Mouse (Mus musculus) midbrain, embryonic 12.5 days (tissue): ENCODE data around the gene Dbndd2. TPM values are rescaled to one million over a fixed set of nuclear protein-coding genes. Genes with fewer than 3 reads are reported as not detected.

ENCODE experiments used
- ATAC-seq: fragments of 200-750 bp; cut with Nextera tagmentation; 2 replicates; pipeline ENCODE4 v1.8.0; 2017; ENCODE audit warnings: low read depth, moderate TSS enrichment, moderate library complexity; ENCODE audit not compliant: low FRiP score
- H3K27ac ChIP-seq: fragments of 300-500 bp; sonication (generic); replicated peaks from 2 replicates; pipeline ENCODE4 v1.5.1; 2016; ENCODE audit warnings: mild to moderate bottlenecking
- H3K27me3 ChIP-seq: fragments of 300-500 bp; sonication (generic); 2 replicates; pipeline ENCODE4 v1.6.1; 2016; ENCODE audit warnings: mild to moderate bottlenecking
- H3K36me3 ChIP-seq: fragments of 300-500 bp; sonication (generic); 2 replicates; pipeline ENCODE4 v1.6.1; 2016
- H3K4me1 ChIP-seq: fragments of 300-500 bp; sonication (generic); 2 replicates; pipeline ENCODE4 v1.6.1; 2016
- H3K4me2 ChIP-seq: fragments of 300-500 bp; sonication (generic); replicated peaks from 2 replicates; pipeline ENCODE4 v1.6.1; 2016; ENCODE audit warnings: mild to moderate bottlenecking, moderate library complexity
- H3K4me3 ChIP-seq: fragments of 300-500 bp; sonication (generic); 2 replicates; pipeline ENCODE4 v1.5.1; 2016; ENCODE audit warnings: mild to moderate bottlenecking
- H3K9ac ChIP-seq: fragments of 300-500 bp; sonication (generic); replicated peaks from 2 replicates; pipeline ENCODE4 v1.6.1; 2016; ENCODE audit warnings: mild to moderate bottlenecking, moderate library complexity
- H3K9me3 ChIP-seq: fragments of 300-500 bp; sonication (generic); 2 replicates; pipeline ENCODE4 v1.6.1; 2016; ENCODE audit warnings: mild to moderate bottlenecking
- WGBS: fragments of 180-500 bp; shearing (Covaris S2); methylation state at CpG from one replicate; pipeline ENCODE4 v1.1.7; 2016; 5-methylcytosine and 5-hydroxymethylcytosine counted together
- polyA plus RNA-seq: library from polyadenylated mRNA; unstranded; fragments of >200 nt; fragmentation: Nextera tagmentation; extraction: Ambion mirVana; gene quantifications from 2 replicates; pipeline ENCODE4 v1.2.1, GENCODE M21; 2016

Gene Dbndd2
- polyA plus RNA-seq, 1 experiment from 2014 or later: 4.7 TPM

DNA sequence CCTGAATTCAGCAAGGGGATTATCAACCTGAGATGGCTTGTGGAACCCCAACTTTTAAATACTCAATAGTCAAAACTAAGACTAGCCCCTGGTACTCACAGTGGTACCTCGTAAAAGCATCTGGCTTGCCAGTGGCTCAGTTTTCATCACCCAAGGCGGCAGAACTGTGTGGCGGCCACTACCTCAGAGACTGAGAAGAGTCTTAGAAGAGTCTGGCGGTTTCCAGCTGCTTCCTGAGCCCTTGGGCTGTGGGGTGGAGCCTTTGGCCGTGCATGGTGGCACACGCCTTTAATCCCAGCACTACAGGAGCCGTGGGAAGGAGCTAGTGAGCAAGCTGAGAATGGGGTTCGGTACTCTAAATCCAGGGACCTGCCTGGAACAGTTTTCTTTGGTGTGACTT lies 36.4 kb downstream of the Dbndd2 start:
- Histone ChIP-seq H3K4me2 (no peak overlapping the region), H3K4me3 (no peak overlapping the region), H3K9me3 (peaks cover 10% of the 10 kb centered on the region; the same call in 1 of the 2 replicates), H3K27ac (no peak overlapping the region), H3K9ac (no peak overlapping the region), H3K36me3 (no peaks in the 10 kb centered on the region), H3K4me1 (0 out of 2 replicates have a peak, but pooled peaks cover 6% of the 10 kb centered on the region), H3K27me3 (peaks cover 10% of the 10 kb centered on the region; the same call in 1 of the 2 replicates)
- WGBS: 22% methylated on average over 8 of the region's 8 CpGs
- ATAC-seq: no peak

DNA sequence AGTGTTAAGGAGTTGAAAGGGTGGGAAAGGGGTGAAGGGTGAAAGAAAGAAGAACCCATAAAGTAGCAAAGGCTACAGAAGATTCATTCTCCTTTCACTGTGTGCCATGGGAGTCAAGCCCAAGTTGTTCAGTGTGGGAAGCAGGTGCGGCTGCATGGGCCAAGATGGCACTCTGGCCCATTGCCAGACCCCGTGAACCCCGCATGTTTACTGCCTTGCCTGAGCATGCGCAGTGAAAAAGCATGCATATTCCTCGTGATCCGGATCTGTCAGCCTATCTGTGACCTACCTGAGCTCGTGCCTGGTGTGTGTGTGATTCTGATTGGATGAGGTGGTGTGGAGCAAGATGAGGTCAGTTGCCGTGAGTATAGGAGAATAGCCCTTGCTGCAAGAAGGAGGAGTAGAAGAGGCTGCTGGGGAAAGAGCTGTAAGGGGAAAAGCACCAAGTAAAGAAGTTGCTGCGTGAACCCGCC lies 37.4 kb downstream of the Dbndd2 start:
- no peak overlapping the region for H3K4me2 ChIP-seq
- no peak for ATAC-seq
- WGBS: 86% methylated on average over 10 of the region's 10 CpGs
- peaks cover 10% of the 10 kb centered on the region; the same call in 1 of the 2 replicates for H3K9me3 ChIP-seq
- no peak overlapping the region for H3K9ac ChIP-seq
- H3K36me3 ChIP-seq: no peaks in the 10 kb centered on the region
- no peak overlapping the region for H3K27ac ChIP-seq
- 0 out of 2 replicates have a peak, but pooled peaks cover 6% of the 10 kb centered on the region for H3K4me1 ChIP-seq
- peaks cover 10% of the 10 kb centered on the region; the same call in 1 of the 2 replicates for H3K27me3 ChIP-seq
- H3K4me3 ChIP-seq: no peak overlapping the region

DNA sequence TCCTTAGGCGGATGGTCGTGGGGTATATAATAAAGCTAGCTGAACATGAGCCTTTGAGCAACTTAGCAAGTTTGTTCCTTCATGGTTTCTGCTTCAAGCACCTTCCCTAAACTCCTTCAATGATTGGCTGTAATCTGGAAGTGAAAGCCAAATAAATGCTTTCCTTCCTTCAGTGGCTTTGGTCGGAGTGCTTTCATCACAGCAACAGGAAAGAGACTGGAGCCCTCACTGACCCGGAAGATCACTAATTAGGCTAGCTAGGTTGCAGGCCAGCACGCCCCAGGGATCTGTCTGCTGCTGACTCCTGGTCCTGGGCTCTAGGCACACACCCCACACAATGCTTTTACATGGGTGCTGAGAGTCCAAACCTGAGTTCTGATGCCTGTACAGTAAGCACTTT lies 42.7 kb downstream of the Dbndd2 start:
- H3K4me3 ChIP-seq: no peak overlapping the region
- H3K36me3 ChIP-seq: no peaks in the 10 kb centered on the region
- ATAC-seq: no peak
- peaks cover 10% of the 10 kb centered on the region; the same call in 1 of the 2 replicates for H3K9me3 ChIP-seq
- H3K4me2 ChIP-seq: no peak overlapping the region
- H3K9ac ChIP-seq: no peak overlapping the region
- 70% methylated on average over 5 of the region's 5 CpGs for WGBS
- no peak overlapping the region for H3K27ac ChIP-seq
- no peaks in the 10 kb centered on the region; the same call in 1 of the 2 replicates for H3K27me3 ChIP-seq
- no peaks in the 10 kb centered on the region for H3K4me1 ChIP-seq

DNA sequence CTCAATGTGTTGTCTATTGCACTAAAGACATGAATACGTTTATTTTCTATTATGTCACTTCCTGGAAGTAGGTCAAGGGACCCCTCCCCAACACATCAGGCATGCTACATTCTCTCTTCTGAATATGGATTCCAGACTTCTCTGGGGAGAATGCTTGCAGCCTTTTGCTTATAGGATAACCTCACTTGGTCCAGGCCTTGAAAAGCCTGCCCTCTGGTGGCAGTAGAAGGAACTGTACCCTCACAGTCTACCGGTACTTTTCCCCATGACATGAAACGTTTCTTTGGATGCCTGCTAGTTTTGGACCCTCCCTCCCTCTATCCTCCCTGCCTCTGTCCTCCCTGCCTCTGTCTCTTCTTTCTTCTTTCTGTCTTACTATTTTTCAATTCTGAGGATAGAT lies 45.3 kb downstream of the Dbndd2 start:
- H3K4me2 ChIP-seq: no peak overlapping the region
- ATAC-seq: no peak
- 6% methylated on average over 3 of the region's 3 CpGs for WGBS
- H3K36me3 ChIP-seq: no peaks in the 10 kb centered on the region
- peaks cover 10% of the 10 kb centered on the region; the same call in 1 of the 2 replicates for H3K9me3 ChIP-seq
- H3K4me3 ChIP-seq: no peak overlapping the region
- no peaks in the 10 kb centered on the region for H3K4me1 ChIP-seq
- no peak overlapping the region for H3K27ac ChIP-seq
- no peak overlapping the region for H3K9ac ChIP-seq
- H3K27me3 ChIP-seq: no peaks in the 10 kb centered on the region; the same call in 1 of the 2 replicates

DNA sequence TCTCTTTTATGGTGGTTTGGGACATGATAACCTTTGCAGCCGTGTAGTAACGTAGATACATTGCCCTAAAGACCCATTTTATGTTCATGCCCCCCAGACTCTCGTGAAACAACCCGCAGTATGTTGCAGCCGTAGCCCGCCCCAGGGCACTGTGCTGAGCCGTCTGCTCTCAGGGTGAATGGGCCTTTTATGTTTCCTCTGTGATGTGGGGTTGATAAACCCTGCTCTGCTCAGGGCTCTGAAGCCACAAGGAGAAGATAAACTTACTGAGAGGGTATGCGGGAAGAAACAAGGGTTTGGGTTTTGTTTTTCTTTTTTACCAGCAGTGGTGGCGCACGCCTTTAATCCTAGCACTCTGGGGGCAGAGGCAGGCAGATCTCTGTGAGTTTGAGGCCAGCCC lies 48.4 kb downstream of the Dbndd2 start:
- H3K9ac ChIP-seq: no peak overlapping the region
- H3K9me3 ChIP-seq: no peaks in the 10 kb centered on the region
- no peak overlapping the region for H3K27ac ChIP-seq
- H3K4me2 ChIP-seq: no peak overlapping the region
- ATAC-seq: no peak
- no peaks in the 10 kb centered on the region for H3K4me1 ChIP-seq
- no peaks in the 10 kb centered on the region; the same call in 1 of the 2 replicates for H3K27me3 ChIP-seq
- 83% methylated on average over 10 of the region's 10 CpGs for WGBS
- H3K36me3 ChIP-seq: no peaks in the 10 kb centered on the region
- no peak overlapping the region for H3K4me3 ChIP-seq

DNA sequence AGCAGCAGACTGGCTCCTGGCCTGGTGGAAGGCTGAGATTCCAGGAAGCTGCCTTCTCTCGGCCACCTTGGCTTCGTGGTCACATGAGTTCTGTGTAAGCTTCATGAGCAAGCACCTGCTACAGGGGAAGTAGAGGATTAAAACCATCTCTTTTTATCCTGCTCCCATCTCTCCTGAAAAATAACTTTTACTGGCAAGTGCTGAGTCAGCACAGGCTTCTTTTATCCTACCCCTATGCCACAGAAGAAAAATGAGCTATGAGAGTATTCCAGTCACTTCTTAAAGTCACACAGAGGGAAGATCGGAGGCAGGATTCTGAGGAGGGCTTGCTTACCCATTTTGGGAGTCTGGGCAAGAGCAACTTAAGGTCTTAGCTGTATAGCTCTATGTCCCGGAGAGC lies 51.1 kb downstream of the Dbndd2 start:
- no peak overlapping the region for H3K4me2 ChIP-seq
- ATAC-seq: no peak
- H3K9ac ChIP-seq: no peak overlapping the region
- 89% methylated on average over 4 of the region's 4 CpGs for WGBS
- no peak overlapping the region for H3K4me3 ChIP-seq
- no peaks in the 10 kb centered on the region for H3K9me3 ChIP-seq
- H3K4me1 ChIP-seq: no peaks in the 10 kb centered on the region
- H3K27me3 ChIP-seq: no peaks in the 10 kb centered on the region; the same call in 1 of the 2 replicates
- no peak overlapping the region for H3K27ac ChIP-seq
- H3K36me3 ChIP-seq: no peaks in the 10 kb centered on the region

DNA sequence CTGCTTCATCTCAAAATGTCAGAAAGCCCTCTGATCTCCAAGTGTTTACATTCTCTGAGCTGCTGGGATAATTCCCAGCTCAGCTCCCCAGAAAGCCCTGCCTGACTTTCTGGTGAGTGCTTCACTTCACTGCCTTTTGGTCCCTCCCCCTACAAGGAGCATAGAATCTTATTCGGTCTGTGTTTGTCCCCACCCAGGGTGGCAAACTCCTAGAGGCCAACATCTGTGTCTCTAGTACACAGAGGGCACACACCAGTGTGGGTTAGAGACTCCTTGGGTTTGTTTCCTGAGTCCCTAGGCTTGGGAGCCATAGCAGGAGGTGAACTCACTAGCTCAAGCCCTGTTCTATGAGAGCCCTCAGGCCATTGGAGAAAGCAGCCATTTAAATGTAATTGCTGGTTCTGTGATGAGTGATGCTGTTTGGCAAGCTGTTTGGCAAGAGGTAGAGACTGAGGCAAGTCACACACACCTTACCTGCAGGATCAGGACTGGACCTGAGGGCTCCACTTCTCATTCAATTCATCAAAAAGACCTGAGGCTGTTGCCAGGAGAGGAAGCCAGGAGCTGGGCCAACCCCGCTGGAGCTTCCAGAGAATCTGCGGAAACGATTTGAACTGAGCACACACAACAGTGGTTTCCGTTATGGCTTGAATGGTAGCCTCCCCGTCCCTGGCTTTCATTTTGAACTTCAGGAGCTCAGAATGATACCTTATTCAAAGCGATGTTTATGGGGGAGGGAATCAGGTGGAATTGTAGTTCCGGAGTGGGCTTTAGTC lies 54.9 kb downstream of the Dbndd2 start:
- ATAC-seq: no peak
- no peaks in the 10 kb centered on the region for H3K9me3 ChIP-seq
- H3K4me2 ChIP-seq: no peak overlapping the region
- no peak overlapping the region for H3K9ac ChIP-seq
- H3K4me3 ChIP-seq: no peak overlapping the region
- no peaks in the 10 kb centered on the region for H3K36me3 ChIP-seq
- no peak overlapping the region for H3K27ac ChIP-seq
- WGBS: 48% methylated on average over 8 of the region's 8 CpGs
- H3K27me3 ChIP-seq: no peaks in the 10 kb centered on the region
- no peaks in the 10 kb centered on the region for H3K4me1 ChIP-seq

DNA sequence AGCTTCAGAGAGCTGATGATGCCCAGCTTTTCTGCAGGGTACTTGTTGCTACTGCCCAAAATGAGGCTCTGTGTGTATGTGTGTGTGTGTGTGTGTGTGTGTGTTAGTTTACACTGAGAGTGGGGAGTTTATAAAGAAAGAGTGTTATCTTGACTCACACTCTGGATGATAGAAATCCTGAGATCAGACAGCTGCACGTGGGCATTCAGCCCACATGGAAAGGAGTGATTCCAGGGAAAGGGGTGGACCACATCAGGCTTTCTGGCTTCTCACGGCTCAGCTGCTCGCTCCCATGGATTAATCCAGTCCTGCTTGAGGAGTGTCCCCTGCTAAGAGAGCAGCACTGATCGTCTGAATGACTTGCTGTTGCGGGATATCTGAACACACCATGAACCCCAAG lies 56.2 kb downstream of the Dbndd2 start:
- Histone ChIP-seq H3K9me3 (no peaks in the 10 kb centered on the region), H3K27me3 (no peaks in the 10 kb centered on the region), H3K27ac (no peak overlapping the region), H3K4me2 (no peak overlapping the region), H3K36me3 (no peaks in the 10 kb centered on the region), H3K4me1 (no peaks in the 10 kb centered on the region), H3K9ac (no peak overlapping the region), H3K4me3 (no peak overlapping the region)
- WGBS: 72% methylated on average over 5 of the region's 5 CpGs
- ATAC-seq: no peak

DNA sequence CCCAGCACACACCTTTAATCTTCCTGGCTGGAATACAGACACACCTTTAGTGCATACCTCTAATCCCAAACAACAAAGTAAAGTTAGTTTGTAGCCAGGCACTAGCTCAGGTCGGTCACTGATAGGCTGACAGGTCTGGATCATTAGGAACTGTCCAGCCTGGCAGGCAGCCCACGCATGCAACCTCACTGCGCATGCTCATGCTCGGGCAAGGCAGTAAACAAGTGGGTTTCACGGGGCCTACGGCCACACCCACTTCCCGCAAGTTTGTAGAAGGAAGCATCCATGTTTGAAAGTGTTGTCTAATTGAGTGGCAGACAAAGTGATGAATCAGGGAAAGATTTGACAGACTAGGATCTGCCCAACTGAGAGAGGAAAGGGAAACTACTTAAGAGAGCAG lies 56.7 kb downstream of the Dbndd2 start:
- no peaks in the 10 kb centered on the region for H3K9me3 ChIP-seq
- H3K9ac ChIP-seq: no peak overlapping the region
- 86% methylated on average over 7 of the region's 7 CpGs for WGBS
- H3K4me2 ChIP-seq: no peak overlapping the region
- H3K4me1 ChIP-seq: no peaks in the 10 kb centered on the region
- H3K27me3 ChIP-seq: no peaks in the 10 kb centered on the region
- H3K36me3 ChIP-seq: no peaks in the 10 kb centered on the region
- ATAC-seq: no peak
- no peak overlapping the region for H3K27ac ChIP-seq
- no peak overlapping the region for H3K4me3 ChIP-seq

Other genes with a start within 250 kb of the Dbndd2 start
- not detected in 2 replicates for gene Svs2, start 247.6 kb upstream of the Dbndd2 start, polyA plus RNA-seq
- gene Svs3b, start 229.5 kb upstream of the Dbndd2 start, polyA plus RNA-seq: not detected in 2 replicates
- gene Svs4, start 207.6 kb upstream of the Dbndd2 start, polyA plus RNA-seq: not detected in 2 replicates
- not detected in 2 replicates for gene Svs3a, start 196.8 kb upstream of the Dbndd2 start, polyA plus RNA-seq
- not detected in 2 replicates for gene Svs6, start 169.4 kb upstream of the Dbndd2 start, polyA plus RNA-seq
- gene Svs5, start 153.4 kb upstream of the Dbndd2 start, polyA plus RNA-seq: not detected in 2 replicates
- not detected in 2 replicates for gene Slpi, start 97.0 kb upstream of the Dbndd2 start, polyA plus RNA-seq
- 0.15 TPM in 1 of 2 replicates, not detected in the other for gene Rbpjl, start 83.0 kb upstream of the Dbndd2 start, polyA plus RNA-seq
- gene Matn4, start 80.9 kb upstream of the Dbndd2 start, polyA plus RNA-seq: 2.8 and 13.5 TPM in 2 replicates
- gene Sdc4, start 42.2 kb upstream of the Dbndd2 start, polyA plus RNA-seq: 10.5 and 11.3 TPM in 2 replicates
- gene Sys1, start 29.1 kb upstream of the Dbndd2 start, polyA plus RNA-seq: 68.8 and 69.6 TPM in 2 replicates
- gene Gm20458, start 25.1 kb upstream of the Dbndd2 start, polyA plus RNA-seq: 3.8 and 6.9 TPM in 2 replicates
- gene Trp53tg5, start 12.4 kb upstream of the Dbndd2 start, polyA plus RNA-seq: 0.19 TPM in 1 of 2 replicates, not detected in the other
- gene Pigt, start 11.4 kb downstream of the Dbndd2 start, polyA plus RNA-seq: 46.2 and 48.7 TPM in 2 replicates
- gene Wfdc2, start 76.3 kb downstream of the Dbndd2 start, polyA plus RNA-seq: 15.3 and 16.4 TPM in 2 replicates
- not detected in 2 replicates for gene Spint3, start 87.4 kb downstream of the Dbndd2 start, polyA plus RNA-seq
- not detected in 2 replicates for gene Wfdc6a, start 99.3 kb downstream of the Dbndd2 start, polyA plus RNA-seq
- gene Eppin, start 107.5 kb downstream of the Dbndd2 start, polyA plus RNA-seq: not detected in 2 replicates
- gene Wfdc6b, start 127.4 kb downstream of the Dbndd2 start, polyA plus RNA-seq: not detected in 2 replicates
- not detected in 2 replicates for gene Wfdc8, start 127.5 kb downstream of the Dbndd2 start, polyA plus RNA-seq
- gene Wfdc16, start 152.7 kb downstream of the Dbndd2 start, polyA plus RNA-seq: not detected in 2 replicates
- not detected in 2 replicates for gene Wfdc10, start 169.9 kb downstream of the Dbndd2 start, polyA plus RNA-seq
- gene Wfdc9, start 170.5 kb downstream of the Dbndd2 start, polyA plus RNA-seq: not detected in 2 replicates
- gene Wfdc11, start 188.0 kb downstream of the Dbndd2 start, polyA plus RNA-seq: not detected in 2 replicates
- gene Wfdc13, start 199.0 kb downstream of the Dbndd2 start, polyA plus RNA-seq: not detected in 2 replicates
- not detected in 2 replicates for gene Spint4, start 212.4 kb downstream of the Dbndd2 start, polyA plus RNA-seq
- not detected in 2 replicates for gene Spint5, start 229.2 kb downstream of the Dbndd2 start, polyA plus RNA-seq